Mouse (Mus musculus): ENCODE data around the gene Bivm.

GRCm38 (mm10) chr1:44158317-44158716 is 39.6 kb downstream of the Bivm start:
- TF ChIP-seq CTCF (IDR thresholded peaks at IDR 0.05; ENCODE audit: low read depth, low read length) (no peak), GATA1 (IDR thresholded peaks at IDR 0.05; ENCODE audit: borderline replicate concordance, low read length) (no peak)
